Mouse (Mus musculus) embryo, embryonic 11 days (tissue): Measurements from ENCODE around the gene Dnajc27.

ENCODE experiments used
- DNase-seq: peaks from one replicate; pipeline ENCODE4 v3.0.0-alpha.2; 2015

The Dnajc27 gene

DNA sequence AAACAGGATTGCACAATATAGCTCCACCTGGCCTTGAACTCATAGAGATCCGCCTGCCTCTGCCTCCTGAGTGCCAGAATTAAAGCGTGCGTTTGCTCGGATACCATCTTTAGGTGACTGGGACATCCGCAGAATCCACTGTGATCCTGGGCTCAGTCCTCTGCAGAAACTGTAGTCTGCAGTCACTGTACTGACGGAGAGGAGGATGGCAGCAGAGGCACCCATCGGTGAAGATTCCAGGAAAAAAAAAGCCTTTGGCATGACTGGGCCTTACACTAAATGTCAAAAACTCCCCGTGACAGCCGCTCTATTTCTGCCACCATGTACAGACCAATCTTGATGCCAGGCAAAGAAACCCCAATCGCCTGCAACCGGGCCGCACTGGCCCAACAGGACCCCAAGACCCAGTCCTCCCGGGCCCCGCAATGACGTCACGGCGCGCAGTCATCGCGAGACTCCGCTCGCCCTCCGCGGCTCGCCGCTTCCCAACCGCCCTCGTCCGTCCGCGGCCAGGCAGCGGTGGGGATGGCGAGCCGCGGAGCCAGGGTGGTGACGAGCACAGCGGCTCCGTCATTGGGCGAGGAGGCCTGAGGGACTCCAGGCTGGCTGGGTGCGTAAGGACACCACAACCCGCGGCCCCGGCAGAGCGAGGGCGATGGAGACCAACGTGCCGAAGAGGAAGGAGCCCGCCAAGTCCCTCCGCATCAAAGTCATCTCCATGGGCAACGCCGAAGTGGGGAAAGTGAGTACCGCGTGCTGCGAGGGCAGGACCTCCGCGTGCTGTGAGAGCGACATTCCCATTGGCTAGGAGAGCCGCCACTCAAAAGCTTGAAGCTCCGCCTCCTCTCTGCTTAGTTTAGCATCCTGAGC is at the start of gene Dnajc27:
Gene Dnajc27, plus strand, starts transcription at position 452 of the 870 bp plus-strand sequence.
- DNase-seq = peak; percentile 96

DNA sequence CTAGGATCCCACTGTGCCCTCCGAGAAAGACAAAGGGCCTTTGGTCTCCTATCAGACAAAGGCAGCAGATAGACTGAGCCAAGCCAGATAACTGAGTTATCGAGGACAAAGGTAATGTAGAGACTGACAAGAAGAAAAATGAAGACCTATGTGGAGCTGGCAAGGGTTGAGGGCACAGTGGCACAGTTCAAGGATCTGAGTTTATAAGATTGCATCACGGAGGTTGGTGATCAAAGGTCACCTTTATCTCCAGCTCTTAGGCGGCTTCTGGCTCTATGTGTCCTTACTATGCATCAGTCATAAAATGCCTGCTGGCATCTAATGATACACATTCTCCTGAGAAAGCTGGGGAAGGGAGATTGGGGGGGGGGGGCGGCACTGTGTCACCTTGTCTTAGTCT is 46.2 kb upstream of the Dnajc27 start:
- DNase-seq = no peak

DNA sequence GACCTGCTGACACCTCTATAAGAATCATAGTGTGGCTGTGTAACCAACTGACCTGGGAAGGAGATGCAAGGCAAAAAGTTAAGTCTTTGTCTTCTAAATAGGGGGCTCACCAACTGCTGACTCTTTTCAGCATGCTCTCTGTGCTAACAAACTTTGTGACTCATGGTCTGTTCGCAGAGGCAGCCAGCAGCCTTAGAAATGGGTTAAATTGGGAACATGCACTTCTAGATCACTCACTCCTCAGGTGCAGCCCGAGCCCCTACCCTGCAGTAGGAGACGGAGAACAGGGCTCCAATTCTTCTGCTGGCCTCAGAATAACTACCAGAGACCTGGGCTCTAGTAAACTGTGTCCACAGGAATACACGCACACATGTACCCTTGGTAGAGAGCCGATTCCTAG is 44.9 kb upstream of the Dnajc27 start:
- DNase-seq = no peak

DNA sequence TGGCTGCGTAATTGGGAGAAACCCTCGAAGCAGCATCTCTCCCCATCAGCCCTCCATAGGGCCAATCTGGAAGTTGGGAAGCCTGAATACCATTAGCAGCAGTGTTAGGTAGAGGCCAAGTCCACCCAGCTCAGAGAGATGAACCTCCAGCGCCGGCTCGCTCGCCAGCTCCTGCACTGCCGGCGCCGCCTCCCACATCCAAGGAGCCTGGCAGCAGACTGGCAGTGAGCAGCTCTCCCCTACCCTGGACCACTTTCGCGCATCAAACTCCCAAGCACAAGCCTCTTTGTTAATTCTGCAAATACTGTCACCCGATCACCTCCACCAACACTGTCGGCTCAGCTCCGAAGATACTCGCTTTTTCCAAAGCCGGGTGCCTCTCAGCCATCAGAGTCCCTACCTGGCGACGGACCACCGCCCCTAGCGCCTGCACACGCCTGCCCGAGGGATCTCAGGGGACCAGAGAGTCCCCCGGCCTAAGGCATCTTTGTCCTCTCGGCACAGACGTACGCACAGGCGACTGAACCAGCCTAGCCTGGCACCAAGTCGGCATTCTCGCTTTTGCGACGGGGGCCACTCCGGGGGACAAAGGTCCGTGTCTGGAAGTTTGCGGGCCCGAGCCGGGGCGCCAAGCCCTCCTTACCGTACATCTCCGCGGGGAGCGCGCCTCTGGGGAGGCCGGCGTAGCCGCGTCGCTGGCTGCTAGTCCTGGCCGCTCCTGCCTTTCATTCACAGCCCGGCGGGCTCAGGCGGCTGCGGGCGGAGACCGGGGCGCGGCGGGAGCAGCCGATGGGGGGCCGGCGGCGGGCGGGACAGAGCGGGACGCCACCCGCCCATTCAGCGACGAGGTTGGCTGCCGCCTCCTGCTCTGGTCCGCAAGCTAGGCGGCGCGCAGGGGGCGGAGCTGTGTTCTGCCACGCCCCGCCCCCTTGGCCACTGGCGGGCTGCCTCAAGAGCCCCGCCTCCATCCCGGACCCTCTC is 44.0 kb upstream of the Dnajc27 start, which contains the start of gene Efr3b:
Gene Efr3b, minus strand, starts transcription at position 855 of the 981 bp plus-strand sequence.
- peak; percentile 94 for DNase-seq

DNA sequence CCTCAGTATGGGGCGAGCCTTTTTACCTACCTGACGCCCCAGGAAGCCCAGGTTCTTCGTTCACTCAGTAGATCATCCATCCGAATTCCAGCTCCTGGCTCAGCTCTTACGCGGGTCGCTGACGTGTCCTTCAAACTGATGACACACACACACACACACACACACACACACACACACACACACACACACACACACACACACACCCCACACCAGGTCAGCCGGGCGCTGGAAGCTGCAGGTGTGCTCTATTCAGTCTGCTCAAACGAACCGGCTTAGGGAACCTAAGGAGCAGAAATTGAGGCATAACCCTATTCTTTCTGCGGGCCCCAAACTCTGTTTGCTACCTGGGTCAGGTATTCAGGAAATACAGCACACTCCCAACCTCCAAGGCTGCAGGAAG is 43.3 kb upstream of the Dnajc27 start:
- no peak for DNase-seq

DNA sequence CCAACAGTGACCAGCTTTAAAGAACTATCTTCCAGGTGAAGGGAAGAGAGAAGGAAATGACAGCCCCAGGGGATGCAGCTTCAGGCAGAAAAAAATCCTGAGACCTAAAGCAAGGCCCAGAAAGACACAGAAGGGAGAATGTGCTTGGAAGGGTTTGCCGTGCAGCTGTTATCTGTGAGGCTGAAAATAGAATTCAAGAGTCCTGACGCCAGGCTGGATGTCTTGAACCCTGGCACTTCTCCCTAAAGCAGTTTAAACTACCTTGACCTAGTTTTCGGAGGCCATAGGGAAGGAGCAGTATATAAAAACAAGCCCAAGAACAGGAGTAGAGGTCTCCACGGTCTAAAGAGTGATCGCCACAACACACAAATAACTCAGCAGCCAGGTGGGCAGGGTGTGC is 40.0 kb upstream of the Dnajc27 start:
- DNase-seq = no peak

DNA sequence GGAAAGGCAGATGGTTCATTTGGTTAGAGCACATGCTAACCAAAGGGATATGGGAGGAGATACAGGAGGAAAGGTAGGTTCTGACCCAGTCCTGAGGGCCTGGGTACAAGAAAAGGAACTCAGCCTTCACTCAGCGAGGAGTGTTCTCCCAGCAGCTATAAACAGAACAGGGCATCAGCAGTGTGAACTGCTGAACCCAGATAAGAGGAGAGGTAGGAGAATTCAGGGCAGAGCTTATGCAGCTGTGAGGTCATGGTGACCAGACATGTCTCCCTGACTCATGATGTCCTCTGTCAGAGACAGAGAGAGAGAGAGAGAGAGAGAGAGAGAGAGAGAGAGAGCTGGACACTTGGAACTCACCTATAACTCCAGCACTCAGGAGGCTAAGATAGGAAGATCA is 36.4 kb upstream of the Dnajc27 start:
- DNase-seq = no peak

DNA sequence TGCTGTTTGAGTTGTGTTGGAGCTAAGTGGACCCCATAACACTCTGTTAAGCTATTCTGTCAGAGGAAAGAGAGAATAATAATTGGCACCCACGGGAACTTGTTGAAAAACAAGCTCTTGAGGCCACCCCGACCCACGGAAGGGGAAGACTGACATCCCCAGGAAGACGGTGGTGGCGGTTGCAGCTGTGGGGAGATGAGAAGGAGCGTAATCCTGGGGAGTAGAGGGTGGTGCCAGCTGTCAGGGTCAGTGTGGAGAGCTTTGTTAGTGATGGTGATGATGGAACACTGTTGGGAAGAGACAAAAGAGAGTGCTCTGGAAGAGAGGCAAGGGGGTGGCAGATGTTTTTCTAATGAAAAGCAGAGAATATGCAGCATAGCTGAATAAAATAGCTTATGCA is 34.4 kb upstream of the Dnajc27 start:
- no peak for DNase-seq

DNA sequence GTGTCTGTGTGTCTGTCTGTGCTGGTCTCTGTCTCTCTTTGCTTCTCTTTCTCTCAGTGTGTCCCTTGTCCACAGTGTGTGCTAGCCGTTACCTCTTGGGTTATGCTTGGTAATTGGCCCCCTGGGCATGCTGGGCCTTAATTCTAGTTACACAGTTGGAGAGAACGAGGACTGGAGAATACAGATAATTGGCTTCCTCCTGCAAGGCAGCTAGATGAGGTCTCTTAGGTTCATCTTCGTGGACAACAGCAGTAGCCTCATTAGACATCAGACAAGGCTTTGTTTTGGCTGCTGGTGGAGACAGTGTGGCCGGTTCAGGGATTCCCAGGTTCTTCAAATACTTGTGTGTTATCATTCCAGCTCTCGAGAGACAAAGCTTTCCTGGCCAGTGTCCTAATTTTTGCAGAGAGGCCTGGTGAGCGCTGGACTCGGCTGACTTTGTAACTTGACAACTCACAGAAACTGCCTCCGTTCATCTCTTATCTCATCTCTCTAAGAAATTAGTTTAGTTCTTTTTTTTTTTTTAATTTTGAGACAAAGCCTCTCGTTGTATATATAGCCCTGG is 31.4 kb upstream of the Dnajc27 start:
- no peak for DNase-seq

DNA sequence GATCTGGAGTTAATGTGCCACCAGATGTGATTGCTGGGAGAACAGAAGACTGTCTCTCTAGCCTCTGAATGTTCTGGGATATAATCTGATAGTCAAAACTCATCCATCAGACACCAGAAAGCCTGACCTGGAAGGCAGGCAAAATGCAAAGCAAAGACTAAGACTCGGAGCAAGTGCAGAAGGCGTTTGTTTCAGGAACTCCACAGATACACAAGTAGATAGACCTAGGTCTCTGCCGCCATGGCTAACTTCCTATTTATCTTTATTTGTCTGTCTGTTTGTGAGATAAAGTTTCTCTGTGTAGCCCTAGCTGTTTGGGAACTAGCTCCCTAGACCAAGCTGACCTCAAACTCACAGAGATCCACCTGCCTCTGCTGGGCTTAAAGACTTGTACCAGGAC is 28.7 kb upstream of the Dnajc27 start:
- DNase-seq = no peak

DNA sequence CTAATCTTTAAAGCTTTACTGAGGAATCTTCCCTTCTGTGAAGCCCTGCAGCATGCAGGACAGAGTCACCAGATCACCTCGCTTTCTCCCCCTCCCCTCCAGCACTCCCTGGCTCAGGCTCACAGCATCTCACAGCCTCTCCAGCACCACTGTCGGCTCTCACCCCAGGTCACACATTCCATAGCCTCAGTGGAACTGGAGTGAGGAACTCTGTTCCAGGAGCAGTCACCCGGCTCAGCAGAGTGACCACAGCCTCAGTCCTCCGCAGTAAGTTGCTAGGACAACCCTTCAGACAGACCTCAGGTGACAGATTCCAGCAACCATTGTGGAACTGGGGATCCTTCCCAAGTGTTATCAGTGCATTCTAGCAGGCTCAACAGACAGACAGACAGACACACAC is 27.5 kb upstream of the Dnajc27 start:
- DNase-seq = no peak

DNA sequence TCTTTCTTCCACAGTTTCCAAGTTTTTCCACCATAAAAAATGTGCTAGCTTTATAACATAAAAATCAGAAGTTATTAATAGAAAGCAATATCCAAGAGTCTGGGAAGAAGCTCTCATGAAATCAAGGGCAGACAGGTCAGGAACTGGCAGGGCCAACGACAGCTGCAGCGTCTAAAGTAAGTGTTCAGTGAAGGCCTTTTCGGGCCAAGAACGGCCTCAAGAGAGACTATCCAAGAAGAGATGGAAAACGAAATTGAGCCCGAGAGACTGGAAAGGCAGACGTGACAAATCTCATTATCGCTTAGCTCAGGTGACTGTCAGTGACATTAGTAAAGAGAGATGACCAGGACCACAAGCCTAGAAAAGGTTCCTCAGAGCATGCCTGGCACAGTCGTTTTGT is 24.1 kb upstream of the Dnajc27 start:
- DNase-seq = no peak

DNA sequence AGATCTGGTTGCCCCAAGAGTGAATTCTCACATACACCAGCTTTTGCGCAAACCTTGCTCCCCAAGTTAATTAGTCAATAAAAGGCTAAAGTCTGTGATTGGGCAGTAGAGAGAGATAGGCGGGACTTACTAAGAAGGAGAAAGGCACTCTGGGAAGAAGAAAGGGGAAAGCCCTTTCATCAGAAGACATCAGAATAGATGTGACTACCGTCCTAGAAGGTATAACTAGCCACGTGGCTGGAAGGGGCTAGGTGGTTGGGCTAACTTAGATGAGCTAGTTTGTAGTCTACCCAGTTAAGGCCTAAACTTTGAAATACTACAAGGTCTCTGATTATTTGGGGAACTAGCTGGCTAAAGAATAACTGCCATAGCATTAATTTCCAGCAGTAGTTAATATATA is 22.7 kb upstream of the Dnajc27 start:
- DNase-seq = no peak

DNA sequence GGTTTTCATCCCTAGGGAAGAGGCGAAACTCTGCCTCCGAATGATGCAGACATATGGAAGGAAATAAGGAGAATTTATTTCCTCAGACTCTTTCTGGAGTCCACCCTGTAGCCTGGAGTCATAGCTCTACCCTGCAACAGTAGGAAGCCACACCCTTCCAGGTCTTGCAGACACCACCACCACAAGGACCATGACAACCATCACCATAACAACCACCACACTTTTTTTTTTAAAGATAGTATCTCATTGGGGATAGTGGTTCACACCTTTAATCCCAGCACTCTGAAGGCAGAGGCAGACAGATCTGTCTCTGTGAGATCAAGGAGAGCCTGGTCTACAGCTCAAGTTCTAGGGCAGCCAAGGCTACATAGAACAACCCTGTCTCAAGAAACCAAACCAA is 16.9 kb upstream of the Dnajc27 start:
- no peak for DNase-seq

DNA sequence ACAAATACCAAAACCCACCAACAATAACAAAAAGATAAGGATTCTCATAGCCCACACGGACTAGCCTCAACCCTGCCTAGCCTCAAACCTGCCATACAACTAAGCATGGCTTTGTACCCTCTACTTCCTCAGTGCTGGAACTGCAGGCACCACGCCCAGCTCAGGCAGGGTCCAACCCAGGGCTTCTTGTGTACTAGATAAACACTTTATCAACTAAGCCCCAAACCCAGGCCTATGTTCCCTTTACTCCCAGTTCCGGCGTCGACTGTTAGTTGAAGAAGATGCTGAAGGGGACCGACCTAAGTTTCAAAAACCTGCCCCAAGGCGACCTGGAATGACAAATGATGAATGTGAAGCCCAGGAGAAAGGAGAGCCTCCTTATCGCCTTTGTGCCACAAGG is 16.4 kb upstream of the Dnajc27 start:
- no peak for DNase-seq

DNA sequence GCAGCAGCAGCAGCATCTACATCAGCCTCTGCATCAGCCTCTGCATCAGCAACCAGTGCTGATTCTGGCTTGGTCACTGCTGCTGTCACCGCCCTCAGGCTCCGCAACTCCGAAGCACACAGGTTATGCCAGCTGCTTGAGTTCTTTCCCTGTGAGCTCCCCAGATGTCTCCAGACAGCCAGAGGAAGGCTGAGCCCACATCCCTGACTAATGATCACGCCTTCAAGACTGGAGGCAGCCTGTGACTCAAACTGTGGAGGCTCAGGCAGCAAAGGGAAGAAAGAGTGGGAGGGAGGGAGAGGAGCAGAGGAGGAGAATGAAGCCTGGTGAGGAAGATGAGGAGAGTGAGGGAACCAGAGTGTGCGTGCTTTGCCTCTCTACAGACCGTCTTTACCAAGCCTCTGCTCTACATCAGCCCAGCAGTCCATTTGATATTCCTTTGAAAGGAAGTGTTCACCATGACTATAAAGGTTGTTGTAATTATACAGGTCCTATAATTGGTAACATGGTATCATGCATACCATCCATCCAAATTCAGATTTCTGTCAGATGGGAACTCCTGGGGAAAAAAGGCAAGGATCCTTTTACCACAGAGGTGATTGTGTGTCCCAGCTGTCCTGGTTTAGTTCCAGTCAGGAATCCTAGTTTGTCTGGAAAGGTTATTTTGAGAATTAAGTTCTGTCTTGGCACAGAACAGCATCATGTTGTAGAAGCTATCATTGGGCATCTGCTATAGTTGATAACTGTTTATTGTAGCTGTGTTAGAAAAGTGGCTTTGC is 15.5 kb upstream of the Dnajc27 start:
- DNase-seq = no peak

DNA sequence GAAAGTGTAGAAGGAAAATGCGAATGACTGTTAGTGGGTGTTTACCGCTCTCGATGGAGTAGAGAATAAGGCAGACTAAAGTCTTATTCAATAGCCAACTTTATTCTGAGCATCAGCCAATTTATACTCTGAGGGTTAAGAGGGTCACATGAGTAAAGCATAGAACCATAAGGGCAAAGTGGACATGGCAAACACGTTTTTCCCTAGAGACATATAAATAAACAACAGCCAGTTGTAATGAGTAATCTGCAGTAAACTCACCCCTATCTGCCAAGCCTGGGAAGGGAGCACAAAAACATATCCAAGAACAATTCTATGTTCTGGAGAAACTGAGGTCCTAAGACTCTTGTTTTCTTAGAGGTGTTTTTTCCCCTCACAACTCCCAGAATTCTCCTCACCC is 13.8 kb upstream of the Dnajc27 start:
- no peak for DNase-seq

DNA sequence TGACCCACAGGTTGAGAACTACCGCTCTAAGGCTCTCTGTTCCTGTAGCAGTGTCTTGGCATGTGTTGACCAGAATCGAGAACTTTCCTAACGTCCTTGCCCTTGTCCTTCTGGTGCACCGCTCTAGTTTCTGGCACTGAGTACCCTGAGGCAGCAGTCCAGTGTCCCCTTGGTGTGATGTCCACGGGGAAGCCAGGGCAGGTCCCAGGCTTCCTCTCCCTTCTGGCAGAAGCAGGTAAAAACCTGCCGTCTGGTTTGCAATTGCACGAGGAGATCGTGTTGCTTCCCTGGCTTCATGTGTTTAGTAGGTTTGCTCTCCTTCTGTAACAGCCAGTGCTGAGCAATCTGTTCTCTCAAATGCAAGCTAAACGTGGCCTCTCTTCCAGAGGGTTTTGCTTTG is 10.7 kb upstream of the Dnajc27 start:
- no peak for DNase-seq

DNA sequence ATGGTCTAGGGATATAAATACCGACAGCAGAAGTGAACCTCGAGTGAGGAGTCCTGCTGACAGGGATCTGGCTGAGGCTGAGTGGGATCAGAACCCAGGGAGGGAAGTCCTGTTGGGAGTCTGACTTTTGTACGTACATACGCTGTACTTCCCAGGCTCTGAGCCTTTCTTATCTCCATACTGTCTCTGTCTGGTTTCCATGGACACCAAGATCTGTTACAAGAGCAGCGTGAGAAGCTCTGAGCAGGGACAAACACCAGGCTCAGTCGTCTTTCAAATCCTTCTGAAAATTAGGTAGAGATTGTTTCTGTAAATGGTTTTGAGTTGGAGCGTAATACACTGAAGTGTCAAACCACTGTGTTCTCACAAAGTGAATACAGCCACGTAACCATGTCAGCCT is 7.0 kb upstream of the Dnajc27 start:
- DNase-seq = no peak

DNA sequence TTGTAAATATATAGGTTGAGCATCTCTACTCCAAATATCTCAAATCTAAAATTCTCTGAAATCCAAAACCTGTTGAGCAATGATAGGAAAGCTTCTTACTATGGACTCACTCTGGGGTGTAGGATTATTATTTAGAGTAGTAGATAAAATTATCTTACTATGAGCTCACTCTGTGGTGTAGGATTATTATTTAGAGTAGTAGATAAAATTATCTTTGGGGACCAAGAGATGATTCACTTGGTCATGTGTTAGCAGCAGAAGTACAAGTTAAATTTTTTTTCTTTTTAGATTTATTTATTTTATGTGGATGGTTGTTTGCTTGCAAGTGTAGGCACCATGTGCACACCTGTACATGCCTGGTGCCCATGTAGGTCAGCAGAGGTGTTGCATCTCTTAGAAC is 6.0 kb upstream of the Dnajc27 start:
- DNase-seq = no peak

DNA sequence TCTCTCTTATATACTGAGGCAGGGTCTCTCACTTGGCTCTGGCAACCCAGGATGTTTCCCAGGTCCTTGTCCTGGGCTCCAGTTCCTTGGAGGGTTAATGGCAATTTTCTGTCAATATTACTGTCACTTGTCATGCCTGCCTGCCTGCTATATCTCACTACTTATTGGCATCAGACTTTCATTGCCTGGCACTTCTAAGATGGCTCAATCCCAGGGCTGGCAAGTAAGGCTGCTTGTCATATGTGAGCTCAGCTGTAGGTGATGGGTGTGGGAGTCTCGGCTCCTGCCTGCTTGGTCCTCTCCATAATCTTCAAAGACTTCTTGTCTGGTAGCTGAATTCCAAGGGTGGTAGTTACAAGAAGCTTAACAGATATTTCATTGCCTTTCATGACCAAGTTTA is 4.3 kb upstream of the Dnajc27 start:
- no peak for DNase-seq

DNA sequence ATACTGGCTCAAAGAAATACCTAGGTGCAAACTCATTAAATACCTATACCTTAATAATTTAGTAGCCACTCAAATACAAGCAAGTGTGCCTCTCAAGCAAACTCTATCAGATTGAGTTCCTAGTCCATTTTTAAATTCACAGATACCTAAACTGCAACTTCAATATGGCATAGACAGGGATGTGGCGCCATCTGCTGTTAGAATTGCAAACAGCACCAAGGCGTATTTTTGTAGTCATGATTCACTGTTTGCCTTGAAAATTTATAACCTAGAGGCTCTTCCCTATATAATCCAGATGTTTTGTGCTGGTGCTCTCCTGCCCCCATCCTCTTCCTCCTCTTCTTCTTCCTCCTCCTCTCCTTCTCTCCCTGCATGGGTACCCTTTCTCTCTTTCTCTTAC is 2.1 kb upstream of the Dnajc27 start:
- DNase-seq = peak; percentile 75

DNA sequence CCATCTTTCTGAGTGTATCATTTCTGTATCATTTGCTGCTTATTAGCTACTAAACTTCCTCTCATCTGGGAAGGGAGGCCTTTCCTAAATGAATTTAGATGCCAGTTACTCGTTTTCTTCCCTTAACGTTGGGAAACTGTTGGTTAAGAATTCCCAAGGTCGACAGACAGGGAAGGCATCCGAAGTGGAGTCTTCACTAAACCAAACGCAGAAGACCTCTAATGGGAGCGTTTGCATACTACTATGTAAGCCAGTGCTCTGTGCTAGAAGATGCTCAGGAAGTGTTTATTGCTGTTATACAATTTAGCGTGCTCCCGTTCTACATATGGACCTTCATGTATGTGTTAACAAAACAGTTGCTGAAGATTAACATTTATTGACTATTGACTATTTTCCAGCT is 1.1 kb downstream of the Dnajc27 start:
- DNase-seq = no peak
